Mouse (Mus musculus): ENCODE data around the gene C1qtnf1. TPM values are rescaled to one million over a fixed set of nuclear protein-coding genes. Genes with fewer than 3 reads are reported as not detected.

C1qtnf1 gene
- total RNA-seq, 2 experiments from 2014 or later = 27.7 to 28.7 TPM

Other genes with a start within 250 kb of the C1qtnf1 start
- 10 to 100 TPM; 51.0 to 56.2 TPM for gene Cyth1, start 179.6 kb upstream of the C1qtnf1 start, total RNA-seq (2021)
- gene Usp36, start 138.0 kb upstream of the C1qtnf1 start, total RNA-seq (2021) = 10 to 100 TPM; 18.1 to 20.3 TPM
- gene Cep295nl, start 85.7 kb upstream of the C1qtnf1 start, total RNA-seq (2021) = 1 to 10 TPM in 1 of 2 experiments, under 1 TPM in 1; 0.60 to 1.2 TPM
- gene Timp2, start 72.5 kb upstream of the C1qtnf1 start, total RNA-seq (2021) = 100 to 1,000 TPM; 101 to 111 TPM
- gene Lgals3bp, start 26.1 kb upstream of the C1qtnf1 start, total RNA-seq (2021) = 10 to 100 TPM; 55.4 to 58.3 TPM
- 10 to 100 TPM; 29.7 to 29.8 TPM for gene Cant1, start 9.1 kb upstream of the C1qtnf1 start, total RNA-seq (2021)
- gene Engase, start 48.6 kb downstream of the C1qtnf1 start, total RNA-seq (2021) = 10 to 100 TPM; 12.7 to 16.3 TPM